Mouse (Mus musculus): Measurements from ENCODE around the gene Zfp37. TPM values are rescaled to one million over a fixed set of nuclear protein-coding genes. Genes with fewer than 3 reads are reported as not detected.

The Zfp37 gene
- polyA plus RNA-seq, 1 experiment from 2014 or later = 10.5 TPM

GRCm38 (mm10) chr4:62230153-62230552, 694 bp downstream of the Zfp37 start:
- H3K27me3 ChIP-seq (ENCODE audit: control insufficient read depth, insufficient read depth, low read depth, low read length) = no peaks in the 10 kb centered on the region
- ATAC-seq (ENCODE audit: low read depth) = no peak
- H3K27ac ChIP-seq (ENCODE audit: low read length) = no peak overlapping the region
- WGBS = 53% methylated on average over 1 of the region's 1 CpGs
- H3K4me1 ChIP-seq (replicated peaks; ENCODE audit: control insufficient read depth, insufficient read depth, low read length) = no peaks in the 10 kb centered on the region
- H3K36me3 ChIP-seq (ENCODE audit: control insufficient read depth, insufficient read depth, low read length) = no peaks in the 10 kb centered on the region
- no peak overlapping the region for H3K4me3 ChIP-seq (ENCODE audit: low read length)
- no peaks in the 10 kb centered on the region for H3K9me3 ChIP-seq (ENCODE audit: control insufficient read depth, low read length)
- no peak overlapping the region for H3K9ac ChIP-seq (ENCODE audit: low read length)
- no peak overlapping the region for H3K4me2 ChIP-seq (ENCODE audit: low read depth, low read length)

GRCm38 (mm10) chr4:62229448-62229847, 1.4 kb downstream of the Zfp37 start:
- H3K36me3 ChIP-seq (ENCODE audit: control insufficient read depth, insufficient read depth, low read length) = no peaks in the 10 kb centered on the region
- no peak overlapping the region for H3K4me2 ChIP-seq (ENCODE audit: low read depth, low read length)
- no peaks in the 10 kb centered on the region for H3K4me1 ChIP-seq (replicated peaks; ENCODE audit: control insufficient read depth, insufficient read depth, low read length)
- no peak overlapping the region for H3K27ac ChIP-seq (ENCODE audit: low read length)
- ATAC-seq (ENCODE audit: low read depth) = no peak
- H3K9me3 ChIP-seq (ENCODE audit: control insufficient read depth, low read length) = no peaks in the 10 kb centered on the region
- H3K9ac ChIP-seq (ENCODE audit: low read length) = no peak overlapping the region
- no peak overlapping the region for H3K4me3 ChIP-seq (ENCODE audit: low read length)
- H3K27me3 ChIP-seq (ENCODE audit: control insufficient read depth, insufficient read depth, low read depth, low read length) = no peaks in the 10 kb centered on the region
- WGBS = 82% methylated on average over 7 of the region's 7 CpGs

GRCm38 (mm10) chr4:62228391-62228790, 2.5 kb downstream of the Zfp37 start:
- WGBS = 32% methylated on average over 10 of the region's 10 CpGs
- Histone ChIP-seq H3K4me1 (replicated peaks; ENCODE audit: control insufficient read depth, insufficient read depth, low read length) (no peaks in the 10 kb centered on the region), H3K9ac (ENCODE audit: low read length) (no peak overlapping the region), H3K27ac (ENCODE audit: low read length) (no peak overlapping the region), H3K27me3 (ENCODE audit: control insufficient read depth, insufficient read depth, low read depth, low read length) (no peaks in the 10 kb centered on the region), H3K36me3 (ENCODE audit: control insufficient read depth, insufficient read depth, low read length) (no peaks in the 10 kb centered on the region), H3K9me3 (ENCODE audit: control insufficient read depth, low read length) (no peaks in the 10 kb centered on the region), H3K4me3 (ENCODE audit: low read length) (no peak overlapping the region), H3K4me2 (ENCODE audit: low read depth, low read length) (no peak overlapping the region)
- no peak for ATAC-seq (ENCODE audit: low read depth)

- H3K9me3 ChIP-seq (ENCODE audit: control insufficient read depth, low read length) = no peaks in the 10 kb centered on the region
- H3K4me3 ChIP-seq (ENCODE audit: low read length) = no peak overlapping the region
- H3K27me3 ChIP-seq (ENCODE audit: control insufficient read depth, insufficient read depth, low read depth, low read length) = no peaks in the 10 kb centered on the region
- H3K4me2 ChIP-seq (ENCODE audit: low read depth, low read length) = no peak overlapping the region
- ATAC-seq (ENCODE audit: low read depth) = no peak
- H3K36me3 ChIP-seq (ENCODE audit: control insufficient read depth, insufficient read depth, low read length) = no peaks in the 10 kb centered on the region
- WGBS = 67% methylated on average over 2 of the region's 2 CpGs
- H3K4me1 ChIP-seq (replicated peaks; ENCODE audit: control insufficient read depth, insufficient read depth, low read length) = peaks cover 14% of the 10 kb centered on the region
- H3K27ac ChIP-seq (ENCODE audit: low read length) = no peak overlapping the region
- no peak overlapping the region for H3K9ac ChIP-seq (ENCODE audit: low read length)
These were observed 17.4 kb downstream of the Zfp37 start for GRCm38 (mm10) chr4:62213490-62213889.

GRCm38 (mm10) chr4:62210035-62210434, 20.8 kb downstream of the Zfp37 start:
- no peaks in the 10 kb centered on the region for H3K9me3 ChIP-seq (ENCODE audit: control insufficient read depth, low read length)
- no peak overlapping the region for H3K27ac ChIP-seq (ENCODE audit: low read length)
- H3K27me3 ChIP-seq (ENCODE audit: control insufficient read depth, insufficient read depth, low read depth, low read length) = no peaks in the 10 kb centered on the region
- H3K36me3 ChIP-seq (ENCODE audit: control insufficient read depth, insufficient read depth, low read length) = no peaks in the 10 kb centered on the region
- ATAC-seq (ENCODE audit: low read depth) = no peak
- H3K4me2 ChIP-seq (ENCODE audit: low read depth, low read length) = no peak overlapping the region
- peaks cover 17% of the 10 kb centered on the region for H3K4me1 ChIP-seq (replicated peaks; ENCODE audit: control insufficient read depth, insufficient read depth, low read length)
- H3K9ac ChIP-seq (ENCODE audit: low read length) = no peak overlapping the region
- WGBS = 18% methylated on average over 4 of the region's 4 CpGs
- H3K4me3 ChIP-seq (ENCODE audit: low read length) = no peak overlapping the region

GRCm38 (mm10) chr4:62208696-62209380, 22.0 kb downstream of the Zfp37 start:
- peaks cover 17% of the 10 kb centered on the region for H3K4me1 ChIP-seq (replicated peaks; ENCODE audit: control insufficient read depth, insufficient read depth, low read length)
- H3K4me3 ChIP-seq (ENCODE audit: low read length) = peak overlapping the region; percentile 61
- no peaks in the 10 kb centered on the region for H3K27me3 ChIP-seq (ENCODE audit: control insufficient read depth, insufficient read depth, low read depth, low read length)
- peaks cover 5% of the 10 kb centered on the region for H3K36me3 ChIP-seq (ENCODE audit: control insufficient read depth, insufficient read depth, low read length)
- peak overlapping the region; percentile 77 for H3K4me2 ChIP-seq (ENCODE audit: low read depth, low read length)
- peak; percentile 61 for ATAC-seq (ENCODE audit: low read depth)
- no peaks in the 10 kb centered on the region for H3K9me3 ChIP-seq (ENCODE audit: control insufficient read depth, low read length)
- WGBS = 4% methylated on average over 19 of the region's 19 CpGs
- peak overlapping the region; percentile 91 for H3K27ac ChIP-seq (ENCODE audit: low read length)
- peak overlapping the region; percentile 72 for H3K9ac ChIP-seq (ENCODE audit: low read length)

- ATAC-seq (ENCODE audit: low read depth) = peak; percentile 98
- Histone ChIP-seq H3K27me3 (ENCODE audit: control insufficient read depth, insufficient read depth, low read depth, low read length) (no peaks in the 10 kb centered on the region), H3K4me1 (replicated peaks; ENCODE audit: control insufficient read depth, insufficient read depth, low read length) (peaks cover 17% of the 10 kb centered on the region), H3K9ac (ENCODE audit: low read length) (peak overlapping the region; percentile 72), H3K27ac (ENCODE audit: low read length) (peak overlapping the region; percentile 91), H3K4me3 (ENCODE audit: low read length) (peak overlapping the region; percentile 61), H3K9me3 (ENCODE audit: control insufficient read depth, low read length) (no peaks in the 10 kb centered on the region), H3K4me2 (ENCODE audit: low read depth, low read length) (peak overlapping the region; percentile 77), H3K36me3 (ENCODE audit: control insufficient read depth, insufficient read depth, low read length) (peaks cover 13% of the 10 kb centered on the region)
- under 1% methylated on average over 45 of the region's 45 CpGs for WGBS
These were observed 22.8 kb downstream of the Zfp37 start for GRCm38 (mm10) chr4:62207851-62208695.

GRCm38 (mm10) chr4:62199923-62200529, 30.8 kb downstream of the Zfp37 start:
- H3K9ac ChIP-seq (ENCODE audit: low read length) = no peak overlapping the region
- H3K27me3 ChIP-seq (ENCODE audit: control insufficient read depth, insufficient read depth, low read depth, low read length) = no peaks in the 10 kb centered on the region
- no peaks in the 10 kb centered on the region for H3K4me1 ChIP-seq (replicated peaks; ENCODE audit: control insufficient read depth, insufficient read depth, low read length)
- peaks cover 5% of the 10 kb centered on the region; the same call in 1 of the 2 replicates for H3K9me3 ChIP-seq (ENCODE audit: control insufficient read depth, low read length)
- H3K4me2 ChIP-seq (ENCODE audit: low read depth, low read length) = no peak overlapping the region
- WGBS = 47% methylated on average over 7 of the region's 7 CpGs
- ATAC-seq (ENCODE audit: low read depth) = no peak
- H3K4me3 ChIP-seq (ENCODE audit: low read length) = no peak overlapping the region
- peaks cover 61% of the 10 kb centered on the region for H3K36me3 ChIP-seq (ENCODE audit: control insufficient read depth, insufficient read depth, low read length)
- no peak overlapping the region for H3K27ac ChIP-seq (ENCODE audit: low read length)

GRCm38 (mm10) chr4:62188778-62189177, 42.1 kb downstream of the Zfp37 start:
- Histone ChIP-seq H3K4me2 (ENCODE audit: low read depth, low read length) (no peak overlapping the region), H3K9me3 (ENCODE audit: control insufficient read depth, low read length) (peaks cover 45% of the 10 kb centered on the region), H3K36me3 (ENCODE audit: control insufficient read depth, insufficient read depth, low read length) (peaks cover 49% of the 10 kb centered on the region), H3K4me1 (replicated peaks; ENCODE audit: control insufficient read depth, insufficient read depth, low read length) (no peaks in the 10 kb centered on the region), H3K27ac (ENCODE audit: low read length) (no peak overlapping the region), H3K4me3 (ENCODE audit: low read length) (no peak overlapping the region), H3K9ac (ENCODE audit: low read length) (no peak overlapping the region), H3K27me3 (ENCODE audit: control insufficient read depth, insufficient read depth, low read depth, low read length) (no peaks in the 10 kb centered on the region)
- no peak for ATAC-seq (ENCODE audit: low read depth)

All from lung, embryonic 16.5 days (tissue).